Mouse (Mus musculus) forebrain, embryonic 14.5 days (tissue): ENCODE measurements around the gene Palld. TPM values are rescaled to one million over a fixed set of nuclear protein-coding genes. Genes with fewer than 3 reads are reported as not detected.

ENCODE experiments used
- ATAC-seq: fragments of 200-750 bp; cut with Nextera tagmentation; 2 replicates; pipeline ENCODE4 v1.8.0; 2017; ENCODE audit warnings: mild to moderate bottlenecking, moderate library complexity
- DNase-seq: peaks from one replicate; pipeline ENCODE4 v3.0.0-alpha.2; 2015; ENCODE audit warnings: low spot score
- H3K27ac ChIP-seq: fragments of 300-500 bp; sonication (generic); 2 replicates; pipeline ENCODE4 v1.5.1; 2014; ENCODE audit warnings: low read depth, mild to moderate bottlenecking, control low read depth, low read length, moderate library complexity
- H3K27me3 ChIP-seq: fragments of 300-500 bp; sonication (generic); replicated peaks from 2 replicates; pipeline ENCODE4 v1.6.1; 2014; ENCODE audit warnings: low read length, control low read depth, mixed read lengths; ENCODE audit not compliant: control insufficient read depth, insufficient read depth
- H3K36me3 ChIP-seq: fragments of 300-500 bp; sonication (generic); 2 replicates; pipeline ENCODE4 v1.6.1; 2014; ENCODE audit warnings: low read length, control low read depth; ENCODE audit not compliant: control insufficient read depth, insufficient read depth
- H3K4me1 ChIP-seq: fragments of 300-500 bp; sonication (generic); 2 replicates; pipeline ENCODE4 v1.6.1; 2014; ENCODE audit warnings: antibody characterized with exemption, low read length, control low read depth; ENCODE audit not compliant: control insufficient read depth, insufficient read depth
- H3K4me2 ChIP-seq: fragments of 300-500 bp; sonication (generic); 2 replicates; pipeline ENCODE4 v1.6.1; 2014; ENCODE audit warnings: mild to moderate bottlenecking, control low read depth, low read length
- H3K4me3 ChIP-seq: fragments of 300-500 bp; sonication (generic); 2 replicates; pipeline ENCODE4 v1.5.1; 2014; ENCODE audit warnings: low read depth, low read length, control low read depth
- H3K9ac ChIP-seq: fragments of 300-500 bp; sonication (generic); 2 replicates; pipeline ENCODE4 v1.6.1; 2014; ENCODE audit warnings: mild to moderate bottlenecking, low read length, control low read depth, moderate library complexity
- H3K9me3 ChIP-seq: fragments of 300-500 bp; sonication (generic); replicated peaks from 2 replicates; pipeline ENCODE4 v1.6.1; 2016; ENCODE audit warnings: low read length, control low read depth, mixed read lengths; ENCODE audit not compliant: control insufficient read depth
- WGBS: fragments of 180-500 bp; shearing (Covaris S2); extraction: QIAGEN DNeasy Blood & Tissue Kit; methylation state at CpG from one replicate; pipeline ENCODE4 v1.1.7; 2014; 5-methylcytosine and 5-hydroxymethylcytosine counted together
- polyA plus RNA-seq: library from polyadenylated mRNA; unstranded; fragments of >200 nt; fragmentation: Nextera tagmentation; extraction: Ambion mirVana; gene quantifications from 2 replicates; pipeline ENCODE4 v1.2.1, GENCODE M21; 2014

Gene Palld
- polyA plus RNA-seq, 1 experiment from 2014 or later: 15.9 TPM

GRCm38 (mm10) chr8:61596889-61597288, 305.6 kb downstream of the Palld start:
- Histone ChIP-seq H3K4me3 (no peak overlapping the region), H3K9me3 (no peaks in the 10 kb centered on the region), H3K27ac (no peak overlapping the region), H3K4me1 (0 out of 2 replicates have a peak, but pooled peaks cover 3% of the 10 kb centered on the region), H3K9ac (no peak overlapping the region), H3K27me3 (no peaks in the 10 kb centered on the region), H3K36me3 (no peaks in the 10 kb centered on the region), H3K4me2 (no peak overlapping the region)
- DNase-seq: no peak
- ATAC-seq: no peak
- 77% methylated on average over 3 of the region's 3 CpGs for WGBS

GRCm38 (mm10) chr8:61591446-61591845, 311.0 kb downstream of the Palld start:
- peak; percentile 25; the same call in 1 of the 2 replicates for ATAC-seq
- peak; percentile 50 for DNase-seq
- H3K27me3 ChIP-seq: no peaks in the 10 kb centered on the region
- no peaks in the 10 kb centered on the region for H3K9me3 ChIP-seq
- under 1% methylated on average over 8 of the region's 8 CpGs for WGBS
- peak overlapping the region; percentile 60 for H3K4me3 ChIP-seq
- no peak overlapping the region; the same call in 1 of the 2 replicates for H3K9ac ChIP-seq
- H3K27ac ChIP-seq: peak overlapping the region; percentile 57; the same call in 1 of the 2 replicates
- H3K4me2 ChIP-seq: peak overlapping the region; percentile 79
- H3K4me1 ChIP-seq: peaks cover 12% of the 10 kb centered on the region
- no peaks in the 10 kb centered on the region for H3K36me3 ChIP-seq

DNA sequence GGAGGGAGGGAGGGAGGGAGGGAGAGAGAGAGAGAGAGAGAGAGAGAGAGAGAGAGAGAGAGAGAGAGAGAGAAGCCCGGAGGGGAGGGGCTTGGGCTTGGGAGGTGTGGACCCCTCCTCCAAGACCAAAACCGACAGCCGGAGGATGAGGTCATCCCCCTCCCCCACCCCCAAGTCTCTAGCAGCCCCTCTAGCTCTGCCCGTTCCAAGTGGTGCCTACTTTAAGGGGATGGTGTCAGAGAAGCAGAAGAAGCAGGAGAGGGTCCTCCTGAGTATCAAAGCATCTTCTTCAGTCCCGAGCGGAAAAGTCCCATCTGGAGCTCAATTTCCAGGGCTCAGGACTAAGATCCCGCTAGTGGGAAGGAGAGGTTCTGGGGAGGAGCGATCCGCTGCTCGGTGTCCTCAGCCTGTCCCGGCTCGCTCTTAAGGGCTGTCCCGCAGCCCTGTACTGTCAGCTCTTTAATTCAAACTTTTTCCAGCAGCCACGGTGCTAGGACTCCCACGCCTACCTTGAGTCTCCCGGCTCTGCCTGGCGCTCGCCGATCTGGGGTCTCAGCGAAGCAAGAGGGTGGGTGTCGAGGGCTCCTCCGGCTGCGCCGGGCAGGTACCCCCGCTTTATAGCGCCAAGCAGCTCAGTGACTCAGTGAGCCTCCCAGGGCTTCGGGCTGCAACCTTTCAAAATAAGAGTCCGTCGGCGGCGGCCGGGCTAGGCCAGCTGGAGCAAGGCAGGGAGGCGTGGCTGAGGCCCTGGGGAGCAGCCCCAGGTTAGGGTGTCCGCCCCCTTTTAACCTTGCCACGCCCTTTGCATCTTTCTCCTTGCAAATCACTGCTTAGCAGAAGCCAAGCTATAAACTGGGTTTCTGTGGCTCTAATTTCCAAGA, 311.7 kb downstream of the Palld start:
- Histone ChIP-seq H3K9me3 (no peaks in the 10 kb centered on the region), H3K36me3 (no peaks in the 10 kb centered on the region), H3K27ac (peak overlapping the region; percentile 57; the same call in 1 of the 2 replicates), H3K27me3 (no peaks in the 10 kb centered on the region), H3K4me1 (peaks cover 12% of the 10 kb centered on the region), H3K4me2 (peak overlapping the region; percentile 79), H3K4me3 (peak overlapping the region; percentile 60), H3K9ac (peak overlapping the region; percentile 69)
- under 1% methylated on average over 35 of the region's 35 CpGs for WGBS
- DNase-seq: peak; percentile 86
- peak; percentile 93 for ATAC-seq

- Histone ChIP-seq H3K36me3 (no peaks in the 10 kb centered on the region), H3K9me3 (no peaks in the 10 kb centered on the region), H3K27ac (no peak overlapping the region), H3K4me1 (peaks cover 12% of the 10 kb centered on the region), H3K9ac (peak overlapping the region; percentile 52), H3K27me3 (no peaks in the 10 kb centered on the region), H3K4me2 (peak overlapping the region; percentile 79), H3K4me3 (peak overlapping the region; percentile 60)
- 3% methylated on average over 11 of the region's 11 CpGs for WGBS
- peak; percentile 6 for DNase-seq
- ATAC-seq: peak; percentile 35
Measured at GRCm38 (mm10) chr8:61589972-61590391, 312.5 kb downstream of the Palld start.

GRCm38 (mm10) chr8:61588336-61588735, 314.2 kb downstream of the Palld start:
- Histone ChIP-seq H3K4me3 (no peak overlapping the region), H3K27ac (no peak overlapping the region), H3K4me2 (no peak overlapping the region), H3K9me3 (no peaks in the 10 kb centered on the region), H3K27me3 (no peaks in the 10 kb centered on the region), H3K36me3 (no peaks in the 10 kb centered on the region), H3K9ac (no peak overlapping the region), H3K4me1 (peaks cover 12% of the 10 kb centered on the region)
- DNase-seq: no peak
- 84% methylated on average over 1 of the region's 1 CpGs for WGBS
- ATAC-seq: no peak

DNA sequence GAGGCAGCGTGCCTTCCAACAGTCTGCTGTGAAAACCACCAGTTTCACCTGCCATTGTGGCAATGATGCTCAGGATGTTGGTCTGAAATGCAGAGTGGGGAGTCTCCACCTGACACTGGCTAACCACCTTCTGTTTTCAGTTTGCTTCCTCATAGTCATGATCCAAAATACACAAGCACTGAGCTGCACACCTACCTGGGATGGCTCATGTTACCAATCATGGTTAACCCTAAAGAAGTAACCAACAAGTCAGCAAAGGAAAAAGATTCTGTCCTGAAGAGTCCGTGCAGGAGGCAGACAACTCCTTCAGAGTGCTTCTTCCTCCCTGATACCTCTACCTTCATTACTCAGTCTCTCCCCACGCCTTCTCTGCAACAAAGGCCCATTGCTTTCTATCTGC, 314.8 kb downstream of the Palld start:
- Histone ChIP-seq H3K9me3 (no peaks in the 10 kb centered on the region), H3K36me3 (no peaks in the 10 kb centered on the region), H3K4me3 (no peak overlapping the region), H3K9ac (no peak overlapping the region), H3K4me1 (peaks cover 12% of the 10 kb centered on the region), H3K27ac (no peak overlapping the region), H3K27me3 (no peaks in the 10 kb centered on the region), H3K4me2 (no peak overlapping the region)
- 83% methylated on average over 3 of the region's 3 CpGs for WGBS
- DNase-seq (no peak), ATAC-seq (no peak)

GRCm38 (mm10) chr8:61586529-61586928, 316.0 kb downstream of the Palld start:
- WGBS: 93% methylated on average over 3 of the region's 3 CpGs
- H3K4me1 ChIP-seq: peaks cover 7% of the 10 kb centered on the region
- no peaks in the 10 kb centered on the region for H3K9me3 ChIP-seq
- ATAC-seq (no peak), DNase-seq (no peak)
- H3K27ac ChIP-seq: no peak overlapping the region
- H3K9ac ChIP-seq: no peak overlapping the region
- no peak overlapping the region for H3K4me2 ChIP-seq
- H3K27me3 ChIP-seq: no peaks in the 10 kb centered on the region
- H3K36me3 ChIP-seq: no peaks in the 10 kb centered on the region
- H3K4me3 ChIP-seq: no peak overlapping the region

DNA sequence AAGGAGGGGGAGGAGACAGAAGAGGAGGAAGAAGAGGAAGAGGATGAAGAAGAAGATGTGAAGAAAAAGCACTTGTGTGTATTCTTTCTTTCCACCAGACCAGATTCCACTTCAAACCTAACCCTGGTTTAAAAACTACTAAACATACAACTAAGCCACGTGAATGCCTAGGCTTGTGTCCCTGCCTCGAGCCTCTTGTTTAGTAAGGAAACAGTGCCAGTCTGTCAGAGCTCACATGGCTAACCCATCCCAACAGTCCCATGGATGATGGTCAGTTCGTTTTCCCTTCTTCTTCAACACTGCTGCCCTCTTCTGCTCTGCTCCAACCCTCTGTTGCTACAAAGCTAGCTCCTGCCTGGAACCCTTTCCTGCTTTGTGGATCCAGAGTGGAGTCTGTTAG, 316.7 kb downstream of the Palld start:
- no peak for ATAC-seq
- no peaks in the 10 kb centered on the region for H3K27me3 ChIP-seq
- H3K4me3 ChIP-seq: no peak overlapping the region
- no peak for DNase-seq
- no peaks in the 10 kb centered on the region for H3K36me3 ChIP-seq
- no peak overlapping the region for H3K27ac ChIP-seq
- H3K9ac ChIP-seq: no peak overlapping the region
- 89% methylated on average over 3 of the region's 3 CpGs for WGBS
- H3K9me3 ChIP-seq: no peaks in the 10 kb centered on the region
- H3K4me1 ChIP-seq: peaks cover 5% of the 10 kb centered on the region
- H3K4me2 ChIP-seq: no peak overlapping the region

DNA sequence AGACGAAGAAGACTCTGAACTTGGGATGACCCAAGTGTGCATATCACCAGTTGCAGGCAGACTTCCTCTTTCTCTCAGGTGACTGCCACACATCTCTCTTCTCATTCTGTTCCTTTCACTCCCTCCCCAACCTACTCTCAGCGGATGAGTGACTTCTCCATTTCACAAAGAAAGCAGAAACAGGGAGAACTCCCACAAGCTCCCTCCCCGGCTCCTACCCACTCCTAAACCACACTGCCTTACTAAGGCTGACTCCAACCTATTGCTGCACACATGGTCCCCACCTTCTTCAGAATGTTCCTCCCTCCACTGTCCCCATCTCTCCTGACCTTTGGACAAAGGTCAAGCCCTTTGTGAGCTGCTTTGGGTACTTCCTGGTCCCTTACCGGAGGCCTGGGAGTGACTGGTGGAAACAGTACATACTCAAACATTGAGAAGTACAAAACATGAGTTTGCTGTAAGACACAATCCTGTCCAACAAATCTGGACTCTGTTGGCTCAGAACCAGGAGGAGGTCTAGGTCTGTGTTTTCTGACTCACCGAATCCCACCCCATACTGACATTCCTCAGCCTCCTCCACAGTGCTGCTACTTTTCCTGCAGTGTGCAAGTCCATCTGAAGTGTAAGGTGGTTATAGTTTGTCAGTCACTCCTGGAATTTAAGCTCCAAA, 317.6 kb downstream of the Palld start:
- 84% methylated on average over 5 of the region's 5 CpGs for WGBS
- H3K9ac ChIP-seq: no peak overlapping the region
- no peak overlapping the region for H3K27ac ChIP-seq
- no peak overlapping the region for H3K4me3 ChIP-seq
- H3K36me3 ChIP-seq: no peaks in the 10 kb centered on the region
- DNase-seq (no peak), ATAC-seq (no peak)
- peaks cover 2% of the 10 kb centered on the region for H3K4me1 ChIP-seq
- H3K4me2 ChIP-seq: no peak overlapping the region
- no peaks in the 10 kb centered on the region for H3K9me3 ChIP-seq
- no peaks in the 10 kb centered on the region for H3K27me3 ChIP-seq
